Mouse (Mus musculus) activated CD4-positive, CD25-positive, alpha-beta regulatory T cell, adult 4 months (primary cell): Measurements from ENCODE around the gene Sh3bp1. TPM values are rescaled to one million over a fixed set of nuclear protein-coding genes. Genes with fewer than 3 reads are reported as not detected.

Experiments used
- ATAC-seq: one replicate; pipeline ENCODE4 v1.8.0; 2017
- polyA plus RNA-seq, 2 experiments: library from polyadenylated mRNA; unstranded; fragments of 100-300 nt; shearing (Covaris generic); gene quantifications; one replicate each; pipeline ENCODE4 v1.2.1; 2017

Gene Sh3bp1
- polyA plus RNA-seq, 2 experiments from 2014 or later, result 43.8 to 75.5 TPM

DNA sequence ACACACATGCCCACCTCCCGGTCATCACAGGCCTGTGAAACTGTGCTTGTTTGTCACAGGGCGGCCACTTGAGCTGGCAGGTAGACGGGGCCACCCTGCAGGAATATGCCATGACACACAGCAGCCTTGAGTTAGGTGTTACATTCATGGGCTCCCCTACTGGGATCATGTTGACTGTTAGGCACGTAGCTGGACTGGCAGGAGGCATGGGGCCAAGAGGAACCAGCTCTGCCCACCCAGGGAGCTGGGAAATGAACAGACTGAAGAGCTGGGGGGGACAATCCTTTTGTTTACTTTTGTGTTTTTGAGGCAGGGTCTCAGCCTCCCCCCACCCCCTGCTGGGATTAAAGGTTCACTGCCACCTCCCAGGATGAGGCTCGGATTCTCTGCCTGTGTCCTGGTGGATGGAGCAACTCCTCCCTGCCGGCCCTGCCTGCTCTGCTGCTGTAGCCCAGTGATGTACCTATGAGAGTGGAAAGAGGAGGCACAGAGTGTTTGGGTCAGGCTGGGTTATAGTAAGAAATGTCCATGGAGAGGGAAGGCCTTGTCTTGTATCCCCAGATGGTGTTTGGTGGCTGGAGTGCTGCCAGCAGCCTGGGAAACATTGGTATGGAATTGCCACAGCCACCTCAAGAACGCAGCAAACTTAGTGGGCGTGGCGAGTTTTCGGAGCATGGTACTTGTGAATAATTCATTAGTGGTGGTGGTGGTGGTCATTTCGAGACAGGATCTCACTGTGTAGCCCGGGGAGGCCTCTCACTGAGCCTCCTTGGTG is 16.7 kb downstream of the Sh3bp1 start:
- no peak for ATAC-seq

GRCm38 (mm10) chr15:78918126-78918525 is 18.6 kb downstream of the Sh3bp1 start:
- no peak for ATAC-seq

DNA sequence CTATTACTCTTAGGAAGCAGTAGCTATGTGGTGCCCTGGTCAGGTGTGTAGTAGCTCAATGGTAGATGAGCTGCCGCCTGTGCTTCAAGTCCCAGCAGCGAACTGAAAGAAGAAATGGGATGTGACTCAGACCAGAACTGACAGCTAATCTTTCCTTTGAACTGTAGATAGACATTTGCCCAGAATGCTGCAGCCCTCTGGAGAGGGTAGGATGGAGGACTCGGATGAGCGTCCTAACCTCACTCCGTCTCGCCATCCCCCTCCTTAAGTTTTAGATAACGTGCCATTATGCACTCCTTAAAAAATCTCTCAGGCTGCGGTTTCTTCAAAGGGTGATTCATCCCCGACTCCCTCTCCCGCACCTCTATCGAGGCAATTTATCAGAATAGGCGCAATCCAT is 20.3 kb downstream of the Sh3bp1 start:
- no peak for ATAC-seq

DNA sequence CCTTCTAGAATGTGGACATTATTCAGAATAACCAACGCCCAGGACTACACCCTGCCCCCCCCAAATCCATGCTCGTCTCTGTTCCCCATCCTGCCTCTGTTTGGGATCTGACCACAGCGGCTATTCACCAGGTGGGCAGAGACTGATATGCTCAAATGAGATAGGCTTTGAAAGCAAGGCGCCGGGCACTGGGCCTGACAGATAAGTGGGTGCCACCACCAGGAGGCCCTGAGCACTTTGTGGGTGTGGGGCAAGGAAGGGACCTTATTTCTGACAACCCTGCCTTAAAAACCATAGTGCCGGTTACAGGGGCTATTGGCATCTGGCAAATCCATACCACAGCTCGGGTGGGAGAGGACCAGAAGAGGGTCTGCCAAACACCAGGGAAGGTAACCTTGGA is 23.1 kb downstream of the Sh3bp1 start:
- no peak for ATAC-seq

DNA sequence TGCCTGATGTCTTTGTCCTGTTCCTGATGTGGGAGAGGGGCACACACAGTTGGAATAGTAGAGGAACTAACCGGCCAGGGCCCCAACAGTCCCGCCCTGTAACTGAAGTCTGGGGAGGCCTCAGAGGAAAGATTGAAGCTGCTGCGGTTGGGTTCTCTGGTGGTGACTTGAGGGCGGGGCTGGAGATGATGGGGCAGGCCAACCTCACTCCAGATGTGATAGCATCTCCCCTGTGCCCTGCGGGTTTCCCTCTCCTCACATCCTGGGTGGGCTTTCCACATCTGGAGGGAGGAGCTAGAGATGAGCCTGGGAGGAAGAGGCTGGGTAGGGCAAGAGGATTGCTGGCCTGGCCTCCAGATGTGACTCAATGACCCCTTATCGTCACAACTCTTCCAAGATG is 24.0 kb downstream of the Sh3bp1 start:
- ATAC-seq, result peak; percentile 64

GRCm38 (mm10) chr15:78925129-78925528 is 25.6 kb downstream of the Sh3bp1 start:
- no peak for ATAC-seq

DNA sequence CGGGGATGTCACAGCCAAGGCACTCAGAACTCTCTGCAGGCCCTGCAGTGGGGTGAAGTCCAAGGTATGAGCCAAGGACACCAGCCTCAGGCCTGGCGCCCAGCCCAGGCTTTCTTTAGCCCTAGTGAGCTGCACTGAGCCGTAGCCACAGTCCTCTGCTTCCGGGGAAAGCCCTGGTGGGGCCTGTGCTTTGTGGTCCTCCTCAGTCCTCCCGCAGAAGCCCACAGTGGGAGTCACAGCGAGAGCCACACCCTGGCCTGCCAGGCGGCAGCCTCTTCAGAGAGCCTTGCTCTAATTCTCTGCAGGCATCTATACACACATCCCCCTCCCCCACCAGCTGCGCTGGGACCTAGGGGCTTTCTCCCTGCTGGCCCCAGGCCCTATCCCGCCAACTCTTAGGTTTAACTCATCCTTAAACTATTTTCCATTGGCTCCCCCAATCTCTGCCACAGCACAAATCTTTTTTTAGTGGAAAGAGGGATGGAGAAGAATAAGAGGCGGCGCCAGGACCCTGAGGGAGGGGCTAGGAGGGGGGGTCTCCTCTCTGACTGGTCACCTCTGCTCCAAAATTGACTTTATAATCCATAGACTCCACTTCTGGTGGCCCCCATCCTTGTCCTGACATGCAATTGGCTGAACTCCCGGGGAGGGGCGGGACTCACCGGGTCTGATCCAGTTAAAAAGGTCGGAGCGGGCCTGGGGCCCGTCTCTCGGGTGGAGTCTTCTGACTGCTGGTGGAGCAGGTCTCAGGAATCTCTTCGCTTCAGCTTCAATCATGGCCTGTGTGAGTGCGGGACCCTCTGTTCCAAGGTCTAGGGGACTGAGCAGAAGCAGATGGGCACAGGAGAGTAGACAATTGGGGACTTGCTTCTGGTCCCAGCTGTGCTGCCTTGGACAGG is 26.7 kb downstream of the Sh3bp1 start, which contains the start of gene Lgals1:
Gene Lgals1, plus strand, starts transcription at position 705 of the 899 bp plus-strand sequence.
- peak; percentile 47 for ATAC-seq

DNA sequence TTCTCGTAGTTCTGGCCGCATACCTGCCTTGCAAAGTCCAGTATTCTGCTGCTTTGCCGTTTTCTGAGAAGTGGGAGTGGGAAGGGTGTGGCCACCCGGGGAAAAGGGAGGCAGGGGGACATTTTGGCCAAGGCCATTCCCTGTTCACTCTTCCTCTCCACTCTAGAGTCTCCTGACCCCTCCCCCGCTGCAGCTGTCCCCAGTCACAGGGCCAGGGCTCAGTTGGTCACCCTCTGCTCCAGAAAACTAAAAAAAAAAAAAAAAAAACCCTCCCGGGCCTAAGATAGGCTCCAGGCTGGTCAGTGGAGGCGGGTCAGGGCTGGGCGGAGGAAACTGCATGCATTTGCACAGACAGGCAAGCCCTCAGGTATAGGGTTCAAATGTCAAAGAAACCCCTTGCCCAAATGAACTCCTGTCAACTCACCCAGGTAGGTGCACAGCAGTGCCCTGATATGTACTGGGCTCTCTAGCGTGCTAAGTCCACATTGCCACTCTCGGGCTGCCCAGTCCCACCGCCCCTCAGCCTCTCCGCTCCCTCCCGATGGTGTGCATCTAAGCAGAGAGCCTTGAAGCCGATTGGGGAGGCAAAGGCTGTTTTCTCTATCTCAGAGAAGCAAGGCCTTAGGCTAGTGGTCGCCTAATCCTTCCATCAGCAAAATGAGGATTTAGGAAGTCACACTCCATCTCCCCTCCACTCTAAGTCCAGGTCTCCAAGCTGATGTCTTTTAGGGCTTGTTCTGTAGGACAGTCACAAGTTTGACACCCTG is 27.6 kb downstream of the Sh3bp1 start:
- ATAC-seq, result no peak

GRCm38 (mm10) chr15:78927788-78928457 is 28.4 kb downstream of the Sh3bp1 start:
- peak; percentile 71 for ATAC-seq

DNA sequence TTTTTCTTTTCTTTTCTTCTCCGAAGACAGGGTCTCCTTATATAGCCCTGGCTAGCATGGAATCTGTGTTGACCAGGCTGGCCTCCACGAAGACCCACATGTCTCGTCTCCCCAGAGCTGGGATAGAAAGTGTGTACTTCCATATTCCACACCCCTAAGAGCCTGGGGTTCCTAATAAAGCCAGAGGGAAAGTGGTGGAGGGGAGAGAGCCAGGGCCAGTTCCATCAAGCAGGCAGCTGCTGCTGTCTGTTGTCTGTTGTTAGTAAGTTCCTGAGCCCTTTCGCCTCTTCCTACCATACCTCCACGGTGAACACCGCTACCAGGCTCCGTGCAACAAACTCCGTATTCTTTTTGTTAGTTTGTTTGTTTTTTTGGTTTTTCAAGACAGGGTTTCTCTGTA is 29.0 kb downstream of the Sh3bp1 start:
- ATAC-seq, result no peak

DNA sequence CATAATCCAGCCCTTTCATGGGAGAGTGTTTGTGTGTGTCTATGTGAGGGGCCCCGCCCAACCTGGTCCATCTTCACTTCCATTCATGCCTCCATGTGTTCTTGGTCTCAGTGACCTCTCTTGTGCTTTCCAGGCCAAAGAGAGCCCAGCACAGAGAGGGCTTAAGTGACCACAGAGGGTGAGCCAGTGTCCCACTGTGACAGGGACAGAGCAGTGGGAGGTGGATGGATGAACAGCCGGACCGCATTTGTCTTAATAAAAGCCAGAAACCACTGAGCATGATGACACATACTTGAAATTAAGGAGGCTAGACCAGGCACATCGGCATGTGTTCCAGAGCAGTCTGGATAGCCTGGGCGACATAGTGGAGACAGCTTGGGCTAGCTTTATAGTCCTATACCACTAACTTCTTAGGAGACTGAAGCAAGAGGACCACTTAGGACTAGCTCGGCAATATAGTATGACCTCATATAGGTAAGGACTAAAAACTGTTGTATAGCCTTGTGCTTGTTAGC is 30.7 kb downstream of the Sh3bp1 start:
- no peak for ATAC-seq

DNA sequence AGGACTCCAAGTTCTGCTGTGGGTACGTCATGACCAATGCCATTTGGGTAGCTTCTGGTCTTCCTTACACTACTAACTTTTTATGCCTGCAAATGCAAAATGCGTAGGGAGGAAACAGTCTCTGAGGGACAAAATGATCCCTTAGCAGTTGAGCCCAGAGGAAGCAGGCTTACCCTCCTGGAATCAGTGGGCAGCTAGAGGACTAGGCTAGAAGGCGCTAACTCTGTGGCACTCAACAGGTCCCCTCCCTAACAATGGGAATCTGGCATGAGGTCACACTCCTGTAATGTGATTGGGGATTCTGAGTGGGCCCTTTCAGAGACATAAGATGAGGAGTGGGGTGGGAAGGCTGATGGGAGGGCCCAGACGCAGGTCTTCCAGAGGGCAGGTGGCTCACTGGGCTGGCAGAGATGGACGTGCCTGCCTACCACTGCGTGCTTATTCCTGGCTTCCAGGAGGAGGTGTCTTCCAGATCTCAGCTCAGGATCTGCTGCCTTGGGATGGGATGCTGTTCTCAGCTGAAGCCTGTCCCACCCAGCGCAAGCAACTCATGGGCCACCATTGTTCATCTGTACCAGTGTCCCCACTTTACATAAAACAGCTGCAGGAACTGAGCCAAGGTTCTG is 31.3 kb downstream of the Sh3bp1 start:
- ATAC-seq, result no peak

GRCm38 (mm10) chr15:78931577-78931976 is 32.0 kb downstream of the Sh3bp1 start:
- peak; percentile 59 for ATAC-seq

DNA sequence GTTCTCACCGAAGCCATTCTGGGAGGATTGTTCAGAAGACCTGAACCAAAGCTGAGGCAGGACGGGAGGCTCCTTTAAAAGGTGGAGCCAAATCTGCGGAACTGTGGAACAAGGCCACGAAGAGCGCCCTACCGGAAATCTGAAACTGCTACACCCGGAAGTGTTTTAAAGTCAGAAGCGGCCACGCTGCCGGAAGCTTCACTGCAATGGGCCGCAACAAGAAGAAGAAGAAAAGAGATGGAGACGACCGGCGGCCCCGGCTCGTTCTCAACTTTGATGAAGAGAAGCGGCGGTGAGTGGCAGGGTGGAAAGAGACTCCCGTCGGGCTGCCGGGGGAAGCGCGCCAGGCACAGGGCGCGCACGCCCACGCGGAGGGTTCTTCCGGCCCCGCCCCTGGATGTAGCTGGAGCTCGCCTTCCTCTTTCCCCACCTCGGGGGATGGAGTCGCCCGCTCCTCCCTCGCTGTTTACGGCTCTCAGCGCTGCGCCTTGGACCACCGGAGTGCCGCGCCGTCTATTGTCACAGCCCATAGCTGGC is 35.3 kb downstream of the Sh3bp1 start, which contains the start of gene Nol12:
Gene Nol12, plus strand, starts transcription at position 150 of the 537 bp plus-strand sequence.
- ATAC-seq, result peak; percentile 85

DNA sequence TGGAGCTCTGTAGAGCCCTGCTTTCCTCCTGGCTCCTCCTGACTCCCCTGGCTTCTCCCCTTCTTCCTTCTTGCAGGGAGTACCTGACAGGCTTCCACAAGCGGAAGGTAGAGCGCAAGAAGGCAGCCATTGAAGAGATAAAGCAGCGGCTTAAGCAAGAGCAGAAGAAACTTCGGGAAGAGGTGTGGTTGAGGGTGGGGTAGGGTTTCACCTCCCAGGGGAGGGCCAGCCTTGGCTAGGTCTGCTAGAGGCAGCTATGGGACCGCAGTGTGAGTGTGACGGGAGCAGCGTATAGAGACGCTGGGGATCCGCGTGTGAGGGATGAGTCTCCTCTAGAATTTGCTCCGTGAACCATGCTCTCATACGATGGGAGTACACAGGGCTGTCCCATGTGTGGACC is 36.8 kb downstream of the Sh3bp1 start:
- ATAC-seq, result no peak

DNA sequence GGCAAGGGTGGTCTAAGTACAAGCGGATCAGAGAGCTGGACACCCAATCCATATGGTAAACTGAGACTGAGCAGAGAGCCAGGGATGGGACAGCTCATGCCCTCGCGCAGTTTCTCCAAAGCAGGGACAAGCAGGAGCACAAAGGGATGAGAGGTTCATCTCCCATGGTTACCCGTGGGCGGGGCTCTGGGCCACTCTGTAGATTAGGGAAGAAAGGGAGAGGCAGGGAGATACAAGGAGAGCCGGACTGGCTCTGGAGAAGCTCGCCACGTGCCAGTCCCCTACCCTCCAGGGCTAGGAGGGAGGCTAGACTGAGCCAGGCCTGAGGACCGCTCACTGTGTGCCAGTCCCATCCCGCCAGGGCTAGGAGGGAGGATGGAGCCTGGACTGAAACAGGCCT is 37.7 kb downstream of the Sh3bp1 start:
- ATAC-seq, result no peak

- ATAC-seq, result no peak
Observed at GRCm38 (mm10) chr15:78937963-78938362, 38.4 kb downstream of the Sh3bp1 start.

DNA sequence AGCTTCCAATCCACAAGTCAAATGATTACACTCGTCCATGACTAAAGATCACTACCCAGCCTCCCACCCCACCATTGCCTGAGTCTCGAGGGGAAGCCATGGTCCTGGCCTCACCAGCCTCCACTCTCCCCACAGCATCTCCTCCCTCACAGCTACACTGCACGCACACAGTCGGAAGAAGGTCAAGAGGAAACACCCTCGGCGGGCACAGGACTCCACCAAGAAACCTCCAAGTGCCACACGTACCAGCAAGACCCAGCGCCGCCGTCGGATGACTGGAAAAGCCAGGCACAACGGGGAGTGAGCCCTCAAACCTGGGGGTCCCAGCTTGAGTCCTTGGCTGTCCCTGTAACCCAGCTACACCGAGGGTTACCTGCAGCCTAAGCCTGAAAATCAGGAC is 40.8 kb downstream of the Sh3bp1 start:
- ATAC-seq, result no peak

DNA sequence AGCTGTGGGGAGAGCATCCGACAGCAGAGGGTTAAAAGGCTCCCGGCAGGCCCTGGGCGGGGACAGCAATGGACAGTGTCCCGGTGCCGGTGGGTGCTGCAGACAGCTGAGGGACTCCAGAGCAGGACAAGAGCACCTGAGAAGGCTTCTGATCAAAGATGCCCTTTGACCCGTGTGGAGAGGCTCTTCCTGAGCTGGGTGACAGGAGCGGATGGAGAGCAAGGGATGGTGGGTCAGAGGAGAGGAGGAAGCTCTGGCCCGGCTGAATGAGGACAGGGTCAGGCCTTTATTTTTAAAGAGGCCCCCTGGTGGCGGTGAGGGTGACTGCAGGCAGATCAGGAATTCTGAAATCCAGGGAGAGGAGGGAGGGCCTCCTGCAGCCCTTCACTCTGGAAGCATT is 43.1 kb downstream of the Sh3bp1 start:
- ATAC-seq, result no peak

DNA sequence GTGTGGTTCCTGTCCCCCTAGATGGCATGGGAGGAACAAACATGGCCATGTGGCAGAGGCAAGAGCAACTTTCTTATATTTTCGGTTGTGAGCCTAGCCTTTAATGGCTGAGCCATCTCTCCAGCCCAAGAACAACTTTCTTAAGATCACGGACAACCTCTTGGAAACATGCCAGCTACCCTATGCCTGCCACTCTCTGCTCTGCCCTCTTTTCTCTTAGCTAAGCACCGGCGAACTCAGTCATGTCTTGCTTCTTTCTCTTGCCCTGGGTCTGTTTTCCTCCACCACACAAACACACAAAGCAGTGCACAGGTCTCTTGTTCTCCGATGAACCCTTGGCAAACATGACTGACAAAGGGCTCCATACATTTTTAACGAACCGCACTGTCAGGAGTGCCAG is 46.7 kb downstream of the Sh3bp1 start:
- ATAC-seq, result no peak

DNA sequence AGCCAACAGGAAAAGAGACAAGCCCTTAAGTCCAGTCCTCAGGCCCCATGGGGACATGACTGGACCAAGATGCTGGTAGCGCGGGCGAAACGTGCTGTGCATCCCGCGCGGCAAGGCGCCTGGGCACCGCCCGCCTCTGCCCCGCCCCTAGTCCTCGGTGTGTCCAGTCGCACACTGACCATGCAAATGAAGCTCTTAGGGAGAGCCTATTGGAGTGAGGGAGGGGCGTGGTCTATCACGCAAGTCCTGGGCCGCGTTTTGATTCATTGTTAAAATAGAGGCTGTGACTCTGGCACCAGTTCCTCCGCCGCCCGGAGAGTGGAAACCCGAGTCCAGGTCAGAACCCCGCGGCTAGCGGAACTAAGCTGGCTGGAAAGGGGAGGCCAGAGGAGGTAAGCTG is 48.1 kb downstream of the Sh3bp1 start, which contains the start of gene Triobp:
Gene Triobp, plus strand, starts transcription at position 68 of the 400 bp plus-strand sequence.
- no peak for ATAC-seq
